Mouse (Mus musculus) embryonic facial prominence, embryonic 12.5 days (tissue): ENCODE measurements around the gene Ndrg4. TPM values are rescaled to one million over a fixed set of nuclear protein-coding genes. Genes with fewer than 3 reads are reported as not detected.

Experiments used
- ATAC-seq: fragments of 200-750 bp; cut with Nextera tagmentation; 2 replicates; pipeline ENCODE4 v1.8.0; 2017; ENCODE audit not compliant: insufficient number of reproducible peaks, insufficient read depth, low FRiP score, low TSS enrichment
- H3K27ac ChIP-seq: fragments of 300-500 bp; sonication (generic); 2 replicates; pipeline ENCODE4 v1.5.1; 2016; ENCODE audit warnings: mild to moderate bottlenecking
- H3K27me3 ChIP-seq: fragments of 300-500 bp; sonication (generic); 2 replicates; pipeline ENCODE4 v1.6.1; 2016; ENCODE audit warnings: mild to moderate bottlenecking, moderate library complexity
- H3K36me3 ChIP-seq: fragments of 300-500 bp; sonication (generic); 2 replicates; pipeline ENCODE4 v1.6.1; 2016; ENCODE audit warnings: mild to moderate bottlenecking
- H3K4me1 ChIP-seq: fragments of 300-500 bp; sonication (generic); 2 replicates; pipeline ENCODE4 v1.6.1; 2016
- H3K4me2 ChIP-seq: fragments of 300-500 bp; sonication (generic); replicated peaks from 2 replicates; pipeline ENCODE4 v1.6.1; 2016; ENCODE audit warnings: mild to moderate bottlenecking, moderate library complexity
- H3K4me3 ChIP-seq: fragments of 300-500 bp; sonication (generic); 2 replicates; pipeline ENCODE4 v1.5.1; 2016; ENCODE audit warnings: mild to moderate bottlenecking
- H3K9ac ChIP-seq: fragments of 300-500 bp; sonication (generic); 2 replicates; pipeline ENCODE4 v1.6.1; 2016; ENCODE audit warnings: mild to moderate bottlenecking, moderate library complexity
- H3K9me3 ChIP-seq: fragments of 300-500 bp; sonication (generic); 2 replicates; pipeline ENCODE4 v1.6.1; 2016; ENCODE audit warnings: mild to moderate bottlenecking, moderate library complexity
- WGBS: fragments of 180-500 bp; shearing (Covaris S2); methylation state at CpG from one replicate; pipeline ENCODE4 v1.1.7; 2016; 5-methylcytosine and 5-hydroxymethylcytosine counted together
- polyA plus RNA-seq: library from polyadenylated mRNA; unstranded; fragments of >200 nt; fragmentation: Nextera tagmentation; extraction: Ambion mirVana; gene quantifications from 2 replicates; pipeline ENCODE4 v1.2.1, GENCODE M21; 2016

Gene Ndrg4
- 27.3 and 34.4 TPM in 2 replicates for polyA plus RNA-seq

DNA sequence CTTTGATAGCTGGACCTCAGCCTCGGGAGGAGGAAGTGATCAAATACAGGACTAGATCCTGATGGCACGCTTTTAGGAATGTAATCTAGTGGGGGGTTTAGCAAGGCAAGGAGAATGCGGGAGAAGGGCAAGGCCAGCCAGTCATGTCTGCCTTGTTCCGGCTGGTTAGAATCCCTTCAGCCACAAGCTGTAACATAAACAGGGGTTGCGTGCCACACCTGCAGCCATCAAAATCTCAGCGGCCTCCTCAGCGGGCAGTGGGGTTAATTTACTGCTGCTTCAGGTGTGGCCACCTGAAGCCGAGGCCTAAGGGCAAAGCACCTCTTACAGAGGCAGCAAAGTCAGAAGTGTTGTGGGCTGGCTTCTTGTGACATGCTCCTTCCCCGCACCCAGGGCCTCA, at the start of gene Ndrg4:
TSS of gene Ndrg4 (plus strand) at position 350 of the 400 bp plus-strand sequence.
- Histone ChIP-seq H3K4me1 (0 out of 2 replicates have a peak, but pooled peaks cover 5% of the 10 kb centered on the region), H3K4me2 (peak within 1 kb of the TSS; percentile 99), H3K9me3 (no peaks in the 10 kb centered on the region), H3K27ac (no peak within 1 kb of the TSS), H3K36me3 (no peaks in the 10 kb centered on the region), H3K27me3 (peaks cover 83% of the 10 kb centered on the region), H3K4me3 (peak within 1 kb of the TSS; percentile 60), H3K9ac (peak within 1 kb of the TSS; percentile 56)
- ATAC-seq, result no peak
- 30% methylated on average over 9 of the region's 9 CpGs for WGBS

DNA sequence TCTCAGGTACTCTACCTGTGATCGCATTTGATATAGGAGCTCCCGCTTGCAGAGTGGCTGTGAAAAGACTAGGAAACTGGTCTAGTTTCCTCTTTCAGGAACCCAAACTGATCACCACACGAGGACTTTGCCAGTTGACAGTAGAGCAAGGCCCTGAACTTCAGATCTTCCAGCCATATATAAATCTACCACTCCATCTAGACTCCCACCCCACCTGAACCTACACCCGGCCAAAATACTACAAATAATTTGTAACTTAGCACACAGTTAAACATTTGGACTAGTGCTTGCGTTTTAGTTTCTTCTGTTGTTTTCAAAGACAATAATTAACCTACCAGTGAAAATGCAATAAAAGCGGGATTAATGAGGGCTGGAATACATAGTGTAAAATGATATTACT, 43.9 kb upstream of the Ndrg4 start:
- Histone ChIP-seq H3K27ac (no peak overlapping the region), H3K9ac (no peak overlapping the region), H3K36me3 (0 out of 2 replicates have a peak, but pooled peaks cover 1% of the 10 kb centered on the region), H3K27me3 (no peaks in the 10 kb centered on the region), H3K4me1 (peaks cover 4% of the 10 kb centered on the region; the same call in 1 of the 2 replicates), H3K9me3 (no peaks in the 10 kb centered on the region), H3K4me2 (peak overlapping the region; percentile 77), H3K4me3 (no peak overlapping the region)
- WGBS, result 84% methylated on average over 6 of the region's 6 CpGs
- ATAC-seq, result no peak

DNA sequence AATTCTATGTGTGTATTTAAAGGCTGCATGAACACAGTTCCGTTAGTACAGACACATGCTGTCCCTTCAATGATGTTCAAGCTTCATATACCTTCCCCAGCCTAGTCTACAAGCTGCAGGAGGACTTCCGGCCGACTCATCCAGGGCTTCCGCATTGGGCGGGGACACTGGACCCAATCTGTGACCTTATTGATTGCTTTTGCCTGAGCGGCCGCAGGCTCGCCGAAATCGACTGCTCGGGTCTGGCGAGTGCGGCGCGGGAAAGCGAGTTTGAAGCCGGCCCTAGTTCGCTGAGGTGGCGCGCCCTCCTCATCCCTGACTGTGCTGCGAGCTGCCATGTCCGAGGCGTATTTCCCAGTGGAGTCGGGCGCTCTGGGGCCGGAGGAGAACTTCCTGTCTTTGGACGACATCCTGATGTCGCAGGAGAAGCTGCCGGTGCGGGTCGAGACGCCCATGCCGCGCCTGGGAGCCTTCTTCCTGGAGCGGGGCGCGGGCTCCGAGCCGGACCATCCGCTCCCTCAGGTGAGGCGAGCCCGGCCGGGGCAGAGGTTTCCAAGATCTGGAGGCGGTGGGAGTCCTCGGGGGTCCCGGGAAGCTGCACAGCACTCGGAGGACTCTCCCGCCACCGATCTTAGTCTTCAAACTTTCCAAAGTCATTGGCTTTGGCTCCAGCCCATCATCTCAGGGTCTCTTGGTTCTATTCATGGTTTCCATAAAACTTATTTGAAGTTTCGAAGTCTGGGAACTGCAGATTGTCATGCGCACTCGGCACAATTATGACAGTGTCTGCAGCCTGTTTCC, 43.3 kb upstream of the Ndrg4 start, which contains the start of gene Gins3:
TSS of gene Gins3 (plus strand) at position 192 of the 801 bp plus-strand sequence.
- under 1% methylated on average over 52 of the region's 52 CpGs for WGBS
- peak within 1 kb of the TSS; percentile 88 for H3K4me3 ChIP-seq
- peak within 1 kb of the TSS; percentile 78 for H3K9ac ChIP-seq
- H3K4me1 ChIP-seq, result peaks cover 4% of the 10 kb centered on the region; the same call in 1 of the 2 replicates
- H3K27me3 ChIP-seq, result no peaks in the 10 kb centered on the region
- peak; percentile 90 for ATAC-seq
- H3K36me3 ChIP-seq, result peaks cover 5% of the 10 kb centered on the region; the same call in 1 of the 2 replicates
- no peak within 1 kb of the TSS for H3K27ac ChIP-seq
- H3K9me3 ChIP-seq, result no peaks in the 10 kb centered on the region
- H3K4me2 ChIP-seq, result peak within 1 kb of the TSS; percentile 77

DNA sequence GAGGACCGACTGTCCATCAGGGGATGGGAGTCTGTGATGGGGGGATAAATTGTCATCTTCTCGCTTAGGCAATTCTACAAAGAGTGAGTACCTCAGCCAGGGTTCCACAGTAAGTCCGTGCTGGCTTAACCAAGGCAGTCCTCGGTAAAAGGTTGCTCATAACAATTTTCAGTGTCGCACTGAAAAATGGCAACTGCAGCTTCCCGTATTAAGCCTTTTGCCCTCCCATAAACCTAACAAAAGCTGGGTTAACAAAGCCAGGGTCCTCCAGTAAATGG, 42.8 kb upstream of the Ndrg4 start:
- Histone ChIP-seq H3K4me1 (peaks cover 4% of the 10 kb centered on the region; the same call in 1 of the 2 replicates), H3K9ac (peak overlapping the region; percentile 78), H3K36me3 (peaks cover 7% of the 10 kb centered on the region; the same call in 1 of the 2 replicates), H3K9me3 (no peaks in the 10 kb centered on the region), H3K27me3 (no peaks in the 10 kb centered on the region), H3K4me2 (peak overlapping the region; percentile 77), H3K4me3 (peak overlapping the region; percentile 88), H3K27ac (no peak overlapping the region)
- no peak for ATAC-seq
- WGBS, result 5% methylated on average over 6 of the region's 6 CpGs

DNA sequence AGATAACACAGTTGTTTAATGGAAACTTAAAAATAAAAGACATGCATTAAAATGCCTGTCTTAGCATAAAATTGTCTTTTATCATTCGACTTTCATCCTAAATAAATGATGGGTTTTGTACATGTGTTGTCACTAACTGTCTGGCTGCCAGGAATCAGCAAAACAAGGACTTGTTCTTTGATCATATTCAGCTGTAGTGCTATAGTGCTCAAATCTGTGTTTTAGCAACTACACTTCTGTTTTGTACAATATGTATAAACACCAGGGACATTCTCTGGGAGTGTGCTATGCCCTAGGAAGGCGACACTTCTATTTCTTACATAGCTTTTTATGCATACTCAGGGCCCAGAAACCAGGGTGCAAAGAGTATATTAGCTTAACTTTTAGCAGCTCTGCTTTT, 31.8 kb upstream of the Ndrg4 start:
- H3K27me3 ChIP-seq, result no peaks in the 10 kb centered on the region
- H3K4me3 ChIP-seq, result no peak overlapping the region
- H3K9ac ChIP-seq, result no peak overlapping the region
- no peak overlapping the region for H3K4me2 ChIP-seq
- 82% methylated on average over 2 of the region's 2 CpGs for WGBS
- no peaks in the 10 kb centered on the region for H3K9me3 ChIP-seq
- no peak for ATAC-seq
- H3K4me1 ChIP-seq, result no peaks in the 10 kb centered on the region
- H3K27ac ChIP-seq, result no peak overlapping the region
- H3K36me3 ChIP-seq, result peaks cover 21% of the 10 kb centered on the region; the same call in 1 of the 2 replicates

DNA sequence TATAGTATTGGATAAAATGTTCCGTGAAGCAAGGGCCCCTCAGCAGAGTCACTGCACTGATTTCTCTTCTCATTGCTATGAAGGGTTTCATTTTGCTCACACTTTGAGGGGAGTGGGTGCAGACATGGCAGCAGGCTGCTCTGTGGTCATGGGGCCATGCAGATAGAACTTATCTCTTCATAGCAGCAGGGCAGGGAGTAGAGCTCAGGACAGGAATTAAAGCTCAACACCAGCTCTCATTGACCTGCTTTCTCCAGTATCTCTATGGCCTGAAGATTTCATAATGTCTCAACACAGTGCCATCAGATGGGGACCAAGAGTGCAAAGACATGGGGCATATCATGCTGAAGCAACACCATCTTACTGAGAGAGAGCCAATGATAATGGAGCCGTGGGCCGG, 28.5 kb upstream of the Ndrg4 start:
- Histone ChIP-seq H3K27me3 (no peaks in the 10 kb centered on the region), H3K4me1 (no peaks in the 10 kb centered on the region), H3K9ac (no peak overlapping the region), H3K4me3 (no peak overlapping the region), H3K9me3 (no peaks in the 10 kb centered on the region), H3K36me3 (peaks cover 13% of the 10 kb centered on the region; the same call in 1 of the 2 replicates), H3K4me2 (no peak overlapping the region), H3K27ac (no peak overlapping the region)
- 84% methylated on average over 3 of the region's 3 CpGs for WGBS
- no peak for ATAC-seq

DNA sequence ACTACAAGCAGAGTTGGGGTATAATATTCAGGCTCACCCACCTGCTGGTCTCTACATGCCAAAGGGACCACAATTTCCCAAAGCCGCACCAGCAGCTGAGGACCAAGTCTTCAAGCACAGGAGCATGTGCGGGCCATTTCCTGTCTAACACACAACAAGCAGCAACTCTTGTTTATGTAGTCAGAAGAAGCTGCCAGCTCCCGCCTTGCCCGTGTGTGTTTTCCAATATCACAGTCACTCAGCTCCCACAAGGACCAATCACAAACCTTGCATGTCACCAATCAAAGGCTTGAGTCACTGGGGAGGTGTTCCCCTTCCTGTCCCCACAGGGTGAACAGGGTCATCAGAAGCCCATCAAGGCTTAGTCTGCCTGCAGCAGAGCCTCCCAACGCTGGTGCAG, 23.4 kb upstream of the Ndrg4 start:
- no peaks in the 10 kb centered on the region for H3K27me3 ChIP-seq
- ATAC-seq, result no peak
- no peaks in the 10 kb centered on the region for H3K4me1 ChIP-seq
- no peak overlapping the region for H3K4me2 ChIP-seq
- no peaks in the 10 kb centered on the region for H3K9me3 ChIP-seq
- no peaks in the 10 kb centered on the region for H3K36me3 ChIP-seq
- no peak overlapping the region for H3K27ac ChIP-seq
- 70% methylated on average over 5 of the region's 5 CpGs for WGBS
- H3K9ac ChIP-seq, result no peak overlapping the region
- H3K4me3 ChIP-seq, result no peak overlapping the region

DNA sequence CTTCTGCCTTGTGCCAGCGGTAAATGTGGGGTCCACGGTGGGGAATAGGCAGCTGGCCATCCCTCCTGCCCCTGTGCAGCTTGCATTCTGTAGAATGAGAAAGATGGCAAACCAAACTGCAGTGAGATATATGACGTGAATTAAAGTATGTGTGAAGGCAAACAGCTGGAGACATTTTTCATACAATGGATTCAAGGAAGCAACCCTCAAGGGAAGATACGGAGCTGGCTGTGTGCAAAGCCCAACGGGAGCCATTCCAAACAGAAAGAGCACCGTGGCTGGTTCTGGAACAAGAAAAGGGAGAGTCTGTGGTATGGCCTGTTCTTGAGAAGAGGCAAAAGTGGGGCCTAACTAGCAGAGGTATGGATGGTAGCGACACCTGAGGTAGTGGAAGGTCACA, 20.9 kb upstream of the Ndrg4 start:
- no peaks in the 10 kb centered on the region for H3K4me1 ChIP-seq
- no peak for ATAC-seq
- no peaks in the 10 kb centered on the region for H3K9me3 ChIP-seq
- H3K4me3 ChIP-seq, result no peak overlapping the region
- no peaks in the 10 kb centered on the region for H3K27me3 ChIP-seq
- WGBS, result 76% methylated on average over 7 of the region's 7 CpGs
- no peak overlapping the region for H3K4me2 ChIP-seq
- no peak overlapping the region for H3K27ac ChIP-seq
- H3K9ac ChIP-seq, result no peak overlapping the region
- no peaks in the 10 kb centered on the region for H3K36me3 ChIP-seq

DNA sequence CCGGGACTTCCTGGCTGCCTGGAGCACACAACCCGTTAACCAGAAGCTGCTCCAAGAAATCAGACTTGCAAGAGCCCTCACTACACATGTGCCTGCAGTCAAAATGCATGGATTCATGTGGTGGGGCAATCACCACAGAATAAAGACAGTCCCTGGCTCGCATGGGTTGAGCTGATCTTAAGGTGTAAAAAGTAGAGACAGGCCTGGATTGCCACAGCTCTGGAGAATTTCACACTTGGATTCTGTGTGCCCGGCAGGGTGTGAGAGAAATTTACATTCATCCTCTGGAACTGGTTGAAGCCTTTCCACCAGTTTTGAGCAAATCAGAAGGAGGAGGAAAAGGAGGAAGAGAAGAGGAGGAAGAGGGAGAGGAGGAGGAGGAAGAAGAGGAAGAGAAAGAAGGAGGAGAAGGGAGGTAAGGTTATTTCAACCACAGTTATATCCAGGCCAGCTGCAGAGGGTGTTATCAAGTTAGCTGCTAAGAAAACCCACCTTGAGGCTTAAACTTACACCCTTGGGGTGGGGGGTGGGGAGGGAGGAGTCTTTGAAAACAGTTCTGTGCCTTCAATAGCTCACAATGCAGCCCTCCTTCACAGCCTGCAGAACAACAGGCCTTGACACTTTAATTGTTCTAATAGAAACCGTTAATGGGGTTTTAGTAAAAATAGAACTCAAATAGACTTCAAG, 20.3 kb upstream of the Ndrg4 start:
- Histone ChIP-seq H3K4me3 (no peak overlapping the region), H3K4me1 (no peaks in the 10 kb centered on the region), H3K9me3 (no peaks in the 10 kb centered on the region), H3K27ac (no peak overlapping the region), H3K4me2 (no peak overlapping the region), H3K36me3 (no peaks in the 10 kb centered on the region), H3K9ac (no peak overlapping the region), H3K27me3 (no peaks in the 10 kb centered on the region)
- ATAC-seq, result no peak
- 59% methylated on average over 5 of the region's 5 CpGs for WGBS

DNA sequence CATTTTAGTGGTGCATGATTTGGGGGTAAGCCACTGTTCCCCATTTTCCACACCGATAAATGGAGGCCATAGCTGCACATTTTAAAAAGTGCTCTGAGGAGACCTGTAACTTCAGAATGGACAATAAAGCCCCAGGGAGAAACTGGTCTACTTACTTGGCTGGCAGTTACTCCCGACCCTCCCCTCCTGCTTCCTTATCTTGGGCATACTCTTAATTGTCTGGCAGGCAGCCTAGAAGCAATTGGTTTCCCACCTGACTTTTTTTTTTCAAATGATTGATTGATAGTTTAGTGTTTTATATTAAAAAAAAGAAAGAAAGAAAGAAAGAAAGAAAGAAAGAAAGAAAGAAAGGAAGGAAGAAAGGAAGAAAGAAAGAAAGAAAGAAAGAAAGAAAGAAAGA, 19.3 kb upstream of the Ndrg4 start:
- Histone ChIP-seq H3K4me2 (no peak overlapping the region), H3K4me1 (no peaks in the 10 kb centered on the region), H3K27me3 (no peaks in the 10 kb centered on the region), H3K9me3 (no peaks in the 10 kb centered on the region), H3K4me3 (no peak overlapping the region), H3K36me3 (no peaks in the 10 kb centered on the region), H3K27ac (no peak overlapping the region), H3K9ac (no peak overlapping the region)
- WGBS, result 57% methylated on average over 2 of the region's 2 CpGs
- no peak for ATAC-seq

DNA sequence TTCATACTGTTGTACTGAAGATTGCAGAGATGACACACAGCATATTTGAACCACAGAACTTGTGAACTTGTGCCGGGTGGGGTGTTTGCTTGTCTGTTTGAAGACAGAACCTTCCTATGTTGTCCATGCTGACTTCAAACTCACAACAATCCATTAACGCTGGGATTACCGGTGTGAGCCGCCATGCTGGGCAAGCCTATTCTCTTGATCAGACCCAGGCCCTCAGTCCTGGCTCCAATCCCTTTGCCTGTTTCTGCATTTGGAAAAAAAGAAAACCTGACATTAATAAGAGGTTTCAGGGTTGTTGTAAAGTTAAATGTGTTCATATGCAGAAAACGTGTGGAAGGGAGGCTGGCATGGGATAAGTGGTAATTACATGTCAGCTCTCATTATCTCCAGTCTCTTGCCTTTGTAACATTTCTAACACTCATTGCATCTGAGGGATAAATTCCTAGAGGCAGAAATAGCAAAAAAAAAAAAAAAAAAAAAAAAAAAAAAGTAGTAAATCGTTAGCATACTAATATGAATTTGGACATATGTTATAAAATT, 16.4 kb upstream of the Ndrg4 start:
- Histone ChIP-seq H3K27ac (no peak overlapping the region), H3K9me3 (no peaks in the 10 kb centered on the region), H3K9ac (no peak overlapping the region), H3K27me3 (no peaks in the 10 kb centered on the region), H3K4me1 (no peaks in the 10 kb centered on the region), H3K4me2 (no peak overlapping the region), H3K36me3 (no peaks in the 10 kb centered on the region), H3K4me3 (no peak overlapping the region)
- 67% methylated on average over 6 of the region's 6 CpGs for WGBS
- no peak for ATAC-seq

DNA sequence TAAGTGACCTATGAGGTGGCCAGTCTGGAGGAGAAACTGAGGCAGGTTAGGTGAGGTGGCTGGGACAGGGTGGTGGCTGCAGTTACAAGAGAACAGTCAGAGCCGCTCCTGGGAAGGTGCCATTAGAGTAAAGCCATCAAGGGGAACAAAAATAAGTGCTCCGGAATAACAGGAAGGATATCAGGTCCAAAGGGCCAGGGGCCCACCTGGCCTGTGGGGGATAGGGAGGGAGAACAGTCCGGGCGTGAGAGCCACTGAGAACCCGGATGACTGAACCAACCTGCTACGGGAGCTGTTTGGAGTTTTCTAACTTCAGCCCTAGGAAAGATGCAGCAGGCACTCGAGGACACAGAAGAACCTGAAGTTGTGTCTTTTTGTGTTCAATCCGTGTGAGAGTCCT, 15.7 kb upstream of the Ndrg4 start:
- WGBS, result 65% methylated on average over 8 of the region's 8 CpGs
- Histone ChIP-seq H3K36me3 (no peaks in the 10 kb centered on the region), H3K27me3 (no peaks in the 10 kb centered on the region), H3K9me3 (no peaks in the 10 kb centered on the region), H3K9ac (no peak overlapping the region), H3K27ac (no peak overlapping the region), H3K4me3 (no peak overlapping the region), H3K4me2 (no peak overlapping the region), H3K4me1 (no peaks in the 10 kb centered on the region)
- ATAC-seq, result no peak
